Mouse (Mus musculus) cortical plate, adult 2 months (tissue): ENCODE data around the gene Ppp1r12c.

Source experiments
- CTCF ChIP-seq: fragments of 200-500 bp; IDR thresholded peaks from 2 replicates; pipeline ENCODE4 v1.5.1; 2011; ENCODE audit warnings: mild to moderate bottlenecking, control low read depth, low read length; ENCODE audit not compliant: insufficient read depth; ENCODE audit errors: extremely low read depth
- POLR2A ChIP-seq: fragments of 200-500 bp; IDR thresholded peaks from 2 replicates; pipeline ENCODE4 v1.6.1; 2011; ENCODE audit warnings: mild to moderate bottlenecking, low read length, control low read depth; ENCODE audit not compliant: insufficient read depth; ENCODE audit errors: extremely low read depth

GRCm38 (mm10) chr7:4522292-4522691, 20.8 kb upstream of the Ppp1r12c start:
- TF ChIP-seq CTCF = no peak
- TF ChIP-seq POLR2A = no peak
